Mouse (Mus musculus) intestine, postnatal 0 days (tissue): ENCODE data around the gene Zzz3. TPM values are rescaled to one million over a fixed set of nuclear protein-coding genes. Genes with fewer than 3 reads are reported as not detected.
A peak's percentile ranks its signal among the peaks of the same experiment; 100 is the strongest.

ENCODE experiments used
- ATAC-seq: fragments of 200-750 bp; cut with Nextera tagmentation; 2 replicates; pipeline ENCODE4 v1.8.0; 2017; ENCODE audit warnings: mild to moderate bottlenecking, moderate TSS enrichment, moderate library complexity
- H3K27ac ChIP-seq: fragments of 300-500 bp; sonication (generic); 2 replicates; pipeline ENCODE4 v1.5.1; 2014; ENCODE audit warnings: mild to moderate bottlenecking, low read depth, low read length, moderate library complexity
- H3K27me3 ChIP-seq: fragments of 300-500 bp; sonication (generic); replicated peaks from 2 replicates; pipeline ENCODE4 v1.6.1; 2014; ENCODE audit warnings: low read length, mixed read lengths; ENCODE audit not compliant: control insufficient read depth, insufficient read depth
- H3K36me3 ChIP-seq: fragments of 300-500 bp; sonication (generic); 2 replicates; pipeline ENCODE4 v1.6.1; 2014; ENCODE audit warnings: mild to moderate bottlenecking, moderate library complexity; ENCODE audit not compliant: control insufficient read depth, insufficient read depth
- H3K4me1 ChIP-seq: fragments of 300-500 bp; sonication (generic); replicated peaks from 2 replicates; pipeline ENCODE4 v1.6.1; 2014; ENCODE audit warnings: antibody characterized with exemption, low read length, mixed read lengths; ENCODE audit not compliant: control insufficient read depth, insufficient read depth
- H3K4me2 ChIP-seq: fragments of 300-500 bp; sonication (generic); replicated peaks from 2 replicates; pipeline ENCODE4 v1.6.1; 2014; ENCODE audit warnings: low read depth, mild to moderate bottlenecking, moderate library complexity
- H3K4me3 ChIP-seq: fragments of 300-500 bp; sonication (generic); 2 replicates; pipeline ENCODE4 v1.5.1; 2014; ENCODE audit warnings: low read depth, low read length
- H3K9ac ChIP-seq: fragments of 300-500 bp; sonication (generic); 2 replicates; pipeline ENCODE4 v1.6.1; 2014; ENCODE audit warnings: mild to moderate bottlenecking, low read depth, low read length
- H3K9me3 ChIP-seq: fragments of 300-500 bp; sonication (generic); 2 replicates; pipeline ENCODE4 v1.6.1; 2016; ENCODE audit warnings: mixed run types; ENCODE audit not compliant: control insufficient read depth
- CTCF ChIP-seq: sonication (generic); IDR thresholded peaks from 2 replicates; pipeline ENCODE4 v1.5.1; 2016; ENCODE audit warnings: low read depth, mild to moderate bottlenecking, control low read depth, antibody characterized with exemption, moderate library complexity
- WGBS: fragments of 180-500 bp; shearing (Covaris S2); extraction: QIAGEN DNeasy Blood & Tissue Kit; methylation state at CpG from one replicate; pipeline ENCODE4 v1.1.7; 2014; 5-methylcytosine and 5-hydroxymethylcytosine counted together
- polyA plus RNA-seq: library from polyadenylated mRNA; unstranded; fragments of >200 nt; fragmentation: Nextera tagmentation; extraction: Ambion mirVana; gene quantifications from 2 replicates; pipeline ENCODE4 v1.2.1, GENCODE M21; 2015

Zzz3 gene
- 19.6 and 20.6 TPM in 2 replicates for polyA plus RNA-seq

DNA sequence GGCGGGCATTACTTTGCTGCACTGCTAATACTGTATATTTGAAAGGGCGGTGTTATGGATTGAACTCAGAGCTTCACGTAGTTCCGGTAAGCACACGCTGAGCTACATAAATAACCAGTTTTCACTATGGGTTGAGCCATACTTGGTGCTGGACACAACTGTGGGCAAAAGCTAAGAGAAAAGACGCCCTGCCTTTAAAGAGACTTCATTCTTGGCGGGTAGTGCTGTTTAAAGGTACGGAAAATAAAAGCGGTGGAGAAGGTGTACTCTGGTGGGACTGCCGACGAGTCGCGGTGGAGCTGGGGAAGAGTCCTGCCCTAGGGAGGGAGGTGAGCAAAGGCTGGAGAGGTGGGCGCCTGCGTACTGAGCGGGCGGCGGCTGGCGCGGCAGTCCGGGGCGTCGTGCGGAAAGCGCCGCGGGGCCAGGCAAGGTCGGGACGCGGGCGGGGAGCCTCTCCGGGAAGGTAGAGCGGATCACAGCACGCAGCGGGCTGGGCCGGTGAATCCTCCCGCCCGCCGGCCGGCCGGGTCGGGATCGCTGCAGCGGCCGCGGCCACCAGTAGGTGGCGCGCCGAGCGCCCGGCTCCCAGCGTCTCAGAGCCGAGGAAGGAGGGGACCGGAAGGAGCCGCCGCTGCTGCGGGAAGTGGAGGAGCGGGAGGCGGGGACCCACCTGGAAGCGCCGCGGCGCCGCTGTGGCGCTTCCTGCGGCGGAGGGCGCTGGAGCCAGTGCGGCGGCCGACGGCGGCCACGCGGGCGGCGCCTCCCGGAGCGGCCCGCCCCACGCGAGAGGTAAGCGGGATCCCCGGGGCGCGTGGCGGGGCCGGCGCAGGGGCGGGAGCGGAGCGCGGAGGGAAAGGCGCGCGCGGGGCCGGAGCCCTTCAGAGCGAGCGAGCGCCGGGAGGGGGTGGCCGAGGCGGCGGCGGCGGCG, at the start of gene Zzz3:
Zzz3 (plus strand) TSS at position 124 of the 928 bp plus-strand sequence.
- Histone ChIP-seq H3K9ac (peak within 1 kb of the TSS; percentile 94), H3K4me2 (peak within 1 kb of the TSS; percentile 92), H3K27me3 (no peaks in the 10 kb centered on the region), H3K4me1 (peaks cover 6% of the 10 kb centered on the region; the same call in 1 of the 2 replicates), H3K27ac (peak within 1 kb of the TSS; percentile 99), H3K36me3 (peaks cover 7% of the 10 kb centered on the region; the same call in 1 of the 2 replicates), H3K9me3 (no peaks in the 10 kb centered on the region), H3K4me3 (peak within 1 kb of the TSS; percentile 88)
- peak; percentile 92 for TF ChIP-seq CTCF
- WGBS = under 1% methylated on average over 89 of the region's 108 CpGs
- ATAC-seq = peak; percentile 87

DNA sequence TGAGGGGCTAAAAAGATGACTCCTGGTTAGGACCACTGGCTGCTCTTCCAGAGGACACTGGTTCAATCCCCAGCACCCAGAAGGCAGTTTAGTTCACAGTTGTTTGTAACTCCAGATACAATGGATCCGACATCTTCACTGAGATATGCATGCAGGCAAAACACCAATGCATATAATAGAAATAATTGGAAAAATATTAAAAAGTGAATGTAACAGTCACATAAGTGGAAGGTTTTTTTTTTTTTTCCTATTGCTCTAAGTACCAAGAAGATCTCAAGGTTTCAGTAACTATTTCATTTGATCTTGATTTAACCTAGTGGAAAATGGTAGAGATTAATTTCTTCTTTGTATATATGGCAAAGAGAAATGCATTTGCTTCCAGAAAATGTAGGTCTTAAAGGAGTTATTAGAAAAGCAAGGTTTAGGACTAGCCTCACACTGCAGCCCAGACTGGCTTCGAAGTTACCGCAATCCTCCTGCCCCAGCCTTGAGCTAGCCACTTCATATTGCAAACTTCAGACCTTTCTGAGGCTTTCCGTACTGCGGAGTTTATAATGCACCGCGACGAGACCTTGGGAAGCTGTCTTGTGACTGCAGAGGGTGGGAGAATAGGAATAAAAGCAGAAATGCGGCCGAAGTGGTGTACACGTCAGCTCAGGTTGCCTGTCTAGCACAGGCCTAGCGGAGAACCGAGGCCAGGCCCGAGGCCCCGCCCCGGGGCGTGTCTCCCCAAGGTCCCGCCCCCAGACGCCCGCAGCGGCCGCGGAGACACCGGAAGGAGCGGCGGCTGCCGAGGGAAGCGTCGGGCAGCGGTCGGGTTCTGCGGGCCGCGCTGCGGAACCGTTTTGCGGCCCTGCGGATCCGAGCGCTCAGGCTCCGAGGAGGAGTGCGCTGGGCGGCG, 49.3 kb upstream of the Zzz3 start, which contains the start of gene Usp33:
Usp33 (plus strand) TSS at position 747 of the 901 bp plus-strand sequence.
- Histone ChIP-seq H3K9me3 (no peaks in the 10 kb centered on the region), H3K4me2 (peak within 1 kb of the TSS; percentile 67), H3K4me1 (peaks cover 10% of the 10 kb centered on the region; the same call in 1 of the 2 replicates), H3K36me3 (no peaks in the 10 kb centered on the region), H3K4me3 (peak within 1 kb of the TSS; percentile 70), H3K9ac (peak within 1 kb of the TSS; percentile 90), H3K27ac (peak within 1 kb of the TSS; percentile 87), H3K27me3 (no peaks in the 10 kb centered on the region)
- no peak for TF ChIP-seq CTCF
- WGBS = 6% methylated on average over 40 of the region's 44 CpGs
- ATAC-seq = peak; percentile 96

DNA sequence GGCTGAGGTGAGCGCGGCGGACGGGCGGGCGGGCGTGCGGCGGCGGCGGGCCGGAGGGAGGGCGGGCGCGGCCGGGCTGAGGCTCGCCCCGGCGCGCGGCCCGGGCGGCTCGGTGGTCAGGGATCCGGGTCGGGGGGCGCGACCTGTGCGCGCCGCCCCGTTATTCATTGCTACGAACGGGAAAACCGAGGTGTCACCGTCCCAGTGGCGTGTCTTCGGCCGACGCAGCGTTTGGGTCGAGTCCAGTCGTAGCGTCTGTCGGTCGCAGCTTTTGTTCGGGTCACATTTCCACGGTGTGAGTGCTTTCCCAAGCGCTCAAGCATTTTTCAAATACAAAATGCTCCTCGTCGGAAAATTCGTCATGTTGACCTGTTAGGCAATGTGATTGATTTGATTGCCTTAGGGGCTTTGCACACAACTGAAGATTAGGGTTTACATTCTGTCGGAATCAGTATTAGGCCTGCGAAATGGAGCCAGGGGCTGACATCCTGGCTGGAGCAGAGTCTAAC, 48.6 kb upstream of the Zzz3 start:
- WGBS = under 1% methylated on average over 54 of the region's 54 CpGs
- peak; percentile 58 for ATAC-seq

DNA sequence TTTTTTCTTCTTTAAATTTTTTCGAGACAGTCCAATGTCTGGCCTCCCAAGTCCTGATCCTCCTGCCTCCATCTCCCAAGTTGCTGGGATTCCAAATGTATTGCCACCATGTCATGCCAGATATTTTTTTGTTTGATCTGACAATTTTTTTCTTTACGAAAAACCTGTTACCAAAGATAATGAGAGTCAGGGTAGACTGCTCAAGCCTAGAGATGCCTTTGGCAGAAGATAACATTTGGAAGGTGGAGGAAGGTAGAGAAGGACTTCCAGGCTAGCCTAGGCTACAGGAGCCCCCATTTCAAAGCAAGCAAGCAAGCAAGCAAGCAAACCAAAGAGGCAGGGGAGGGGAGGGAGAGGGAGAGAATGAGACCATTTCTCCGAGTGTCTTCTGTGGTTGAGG, 48.0 kb upstream of the Zzz3 start:
- H3K27ac ChIP-seq = no peak overlapping the region
- no peak for ATAC-seq
- 31% methylated on average over 3 of the region's 3 CpGs for WGBS
- peak overlapping the region; percentile 70 for H3K4me3 ChIP-seq
- H3K27me3 ChIP-seq = no peaks in the 10 kb centered on the region
- no peaks in the 10 kb centered on the region for H3K9me3 ChIP-seq
- peak overlapping the region; percentile 67 for H3K4me2 ChIP-seq
- H3K9ac ChIP-seq = peak overlapping the region; percentile 90
- H3K4me1 ChIP-seq = peaks cover 10% of the 10 kb centered on the region; the same call in 1 of the 2 replicates
- no peak for TF ChIP-seq CTCF
- H3K36me3 ChIP-seq = no peaks in the 10 kb centered on the region

More for the DNA sequence above, 48.6 kb upstream of the Zzz3 start:
- H3K4me3 ChIP-seq = peak overlapping the region; percentile 70
- H3K36me3 ChIP-seq = no peaks in the 10 kb centered on the region
- peak overlapping the region; percentile 67 for H3K4me2 ChIP-seq
- peaks cover 10% of the 10 kb centered on the region; the same call in 1 of the 2 replicates for H3K4me1 ChIP-seq
- peak overlapping the region; percentile 90 for H3K9ac ChIP-seq
- peak overlapping the region; percentile 87 for H3K27ac ChIP-seq
- no peak for TF ChIP-seq CTCF
- no peaks in the 10 kb centered on the region for H3K27me3 ChIP-seq
- H3K9me3 ChIP-seq = no peaks in the 10 kb centered on the region

DNA sequence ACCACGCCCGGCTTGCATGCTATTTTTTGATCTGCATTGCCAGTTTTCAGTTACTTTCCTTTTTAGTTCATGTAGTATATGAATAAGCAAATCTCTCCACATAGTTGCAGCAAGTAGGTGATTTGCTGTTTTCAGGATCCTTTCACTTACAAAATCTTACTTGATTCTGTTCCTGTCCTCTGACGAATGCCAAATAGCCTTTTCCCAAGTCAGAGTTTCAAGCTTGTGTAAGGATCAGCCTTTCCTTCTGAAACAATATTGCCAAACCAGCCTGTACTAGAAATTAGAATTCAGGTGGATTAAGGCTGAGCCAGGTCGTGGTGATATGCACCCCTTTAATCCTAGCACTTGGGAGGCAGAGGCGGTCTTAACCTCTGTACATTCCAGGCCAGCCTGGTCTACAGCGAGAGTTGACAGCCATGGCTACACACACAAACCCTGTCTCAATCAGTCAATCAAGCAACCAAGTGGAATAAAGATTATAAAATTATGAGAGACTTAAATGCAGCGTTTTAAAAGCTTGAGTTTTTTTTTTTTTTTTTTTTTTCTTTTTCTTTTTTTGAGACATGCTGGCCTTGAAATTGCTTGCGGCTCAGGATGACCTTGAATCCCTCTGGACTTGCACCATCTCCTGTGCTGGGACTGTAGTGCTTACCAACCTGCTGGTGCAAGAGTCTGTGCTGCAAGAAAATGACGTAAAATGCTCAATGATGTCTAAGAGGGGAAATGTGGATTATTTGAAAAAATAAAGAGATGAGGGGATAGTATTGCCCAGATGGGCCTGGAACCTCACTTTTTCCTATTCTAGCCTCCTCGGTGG, 47.1 kb upstream of the Zzz3 start:
- Histone ChIP-seq H3K27me3 (no peaks in the 10 kb centered on the region), H3K4me1 (peaks cover 12% of the 10 kb centered on the region; the same call in 1 of the 2 replicates), H3K36me3 (no peaks in the 10 kb centered on the region), H3K4me2 (no peak overlapping the region; the same call in 1 of the 2 replicates), H3K4me3 (no peak overlapping the region), H3K27ac (no peak overlapping the region), H3K9me3 (no peaks in the 10 kb centered on the region), H3K9ac (no peak overlapping the region)
- ATAC-seq = no peak
- WGBS = 73% methylated on average over 10 of the region's 10 CpGs
- TF ChIP-seq CTCF = no peak
